Mouse (Mus musculus) intestine, embryonic 14.5 days (tissue): ENCODE data around the gene Astn2. TPM values are rescaled to one million over a fixed set of nuclear protein-coding genes. Genes with fewer than 3 reads are reported as not detected.

Source experiments
- ATAC-seq: fragments of 200-750 bp; cut with Nextera tagmentation; replicated peaks from 2 replicates; pipeline ENCODE4 v1.8.0; 2017; ENCODE audit warnings: low read depth, moderate number of reproducible peaks, moderate TSS enrichment, moderate library complexity; ENCODE audit not compliant: low FRiP score, low TSS enrichment
- DNase-seq: peaks from one replicate; pipeline ENCODE4 v3.0.0-alpha.2; 2018; ENCODE audit warnings: low spot score
- H3K27ac ChIP-seq: fragments of 300-500 bp; sonication (generic); 2 replicates; pipeline ENCODE4 v1.5.1; 2014; ENCODE audit warnings: low read depth, mild to moderate bottlenecking, control low read depth
- H3K27me3 ChIP-seq: fragments of 300-500 bp; sonication (generic); replicated peaks from 2 replicates; pipeline ENCODE4 v1.6.1; 2014; ENCODE audit warnings: low read length, control low read depth; ENCODE audit not compliant: control insufficient read depth, insufficient read depth
- H3K36me3 ChIP-seq: fragments of 300-500 bp; sonication (generic); 2 replicates; pipeline ENCODE4 v1.6.1; 2014; ENCODE audit warnings: low read length, control low read depth; ENCODE audit not compliant: control insufficient read depth, insufficient read depth
- H3K4me1 ChIP-seq: fragments of 300-500 bp; sonication (generic); replicated peaks from 2 replicates; pipeline ENCODE4 v1.6.1; 2014; ENCODE audit warnings: low read length, control low read depth, mixed read lengths; ENCODE audit not compliant: control insufficient read depth, insufficient read depth
- H3K4me2 ChIP-seq: fragments of 300-500 bp; sonication (generic); 2 replicates; pipeline ENCODE4 v1.6.1; 2014; ENCODE audit warnings: low read length
- H3K4me3 ChIP-seq: fragments of 300-500 bp; sonication (generic); 2 replicates; pipeline ENCODE4 v1.5.1; 2014; ENCODE audit warnings: low read depth, low read length, control low read depth, mixed read lengths
- H3K9ac ChIP-seq: fragments of 300-500 bp; sonication (generic); 2 replicates; pipeline ENCODE4 v1.6.1; 2014; ENCODE audit warnings: mild to moderate bottlenecking, low read length
- H3K9me3 ChIP-seq: fragments of 300-500 bp; sonication (generic); 2 replicates; pipeline ENCODE4 v1.6.1; 2016; ENCODE audit warnings: low read length, control low read depth; ENCODE audit not compliant: control insufficient read depth
- WGBS: fragments of 180-500 bp; shearing (Covaris S2); extraction: QIAGEN DNeasy Blood & Tissue Kit; methylation state at CpG from one replicate; pipeline ENCODE4 v1.1.7; 2014; 5-methylcytosine and 5-hydroxymethylcytosine counted together
- polyA plus RNA-seq: library from polyadenylated mRNA; unstranded; fragments of >200 nt; fragmentation: Nextera tagmentation; extraction: Ambion mirVana; gene quantifications from 2 replicates; pipeline ENCODE4 v1.2.1, GENCODE M21; 2014

Gene Astn2
- polyA plus RNA-seq, 1 experiment from 2014 or later = 0.96 TPM

- no peak for ATAC-seq
These were observed 233.6 kb downstream of the Astn2 start for GRCm38 (mm10) chr4:66170787-66171186.

GRCm38 (mm10) chr4:66169485-66169884 is 234.9 kb downstream of the Astn2 start:
- H3K27ac ChIP-seq = no peak overlapping the region
- H3K36me3 ChIP-seq = no peaks in the 10 kb centered on the region
- H3K27me3 ChIP-seq = no peaks in the 10 kb centered on the region
- H3K4me1 ChIP-seq = no peaks in the 10 kb centered on the region
- no peak for ATAC-seq
- H3K4me3 ChIP-seq = no peak overlapping the region
- H3K4me2 ChIP-seq = no peak overlapping the region
- 34% methylated on average over 2 of the region's 2 CpGs for WGBS
- DNase-seq = no peak
- no peaks in the 10 kb centered on the region for H3K9me3 ChIP-seq
- no peak overlapping the region for H3K9ac ChIP-seq

More at GRCm38 (mm10) chr4:66170787-66171186, 233.6 kb downstream of the Astn2 start:
- Histone ChIP-seq H3K27me3 (no peaks in the 10 kb centered on the region), H3K4me1 (no peaks in the 10 kb centered on the region), H3K9ac (no peak overlapping the region), H3K9me3 (no peaks in the 10 kb centered on the region), H3K36me3 (no peaks in the 10 kb centered on the region), H3K27ac (no peak overlapping the region), H3K4me3 (no peak overlapping the region), H3K4me2 (no peak overlapping the region)
- 91% methylated on average over 3 of the region's 3 CpGs for WGBS
- no peak for DNase-seq

- Histone ChIP-seq H3K9me3 (no peaks in the 10 kb centered on the region), H3K9ac (no peak overlapping the region), H3K27ac (no peak overlapping the region), H3K4me2 (no peak overlapping the region), H3K27me3 (no peaks in the 10 kb centered on the region), H3K4me1 (no peaks in the 10 kb centered on the region), H3K36me3 (no peaks in the 10 kb centered on the region), H3K4me3 (no peak overlapping the region)
- DNase-seq (no peak), ATAC-seq (no peak)
- 86% methylated on average over 3 of the region's 3 CpGs for WGBS
These were observed 245.7 kb downstream of the Astn2 start for GRCm38 (mm10) chr4:66158714-66159113.

- H3K4me3 ChIP-seq = no peak overlapping the region
- no peak overlapping the region for H3K4me2 ChIP-seq
- ATAC-seq = no peak
- H3K9ac ChIP-seq = no peak overlapping the region
- H3K27ac ChIP-seq = no peak overlapping the region
- no peaks in the 10 kb centered on the region for H3K9me3 ChIP-seq
- DNase-seq = no peak
- no peaks in the 10 kb centered on the region for H3K4me1 ChIP-seq
- no peaks in the 10 kb centered on the region for H3K36me3 ChIP-seq
- no peaks in the 10 kb centered on the region for H3K27me3 ChIP-seq
- WGBS = 46% methylated on average over 3 of the region's 3 CpGs
These were observed 246.8 kb downstream of the Astn2 start for GRCm38 (mm10) chr4:66157439-66158113.

GRCm38 (mm10) chr4:66146546-66146945 is 257.9 kb downstream of the Astn2 start:
- Histone ChIP-seq H3K9ac (no peak overlapping the region), H3K27me3 (no peaks in the 10 kb centered on the region), H3K36me3 (no peaks in the 10 kb centered on the region), H3K4me2 (no peak overlapping the region), H3K27ac (no peak overlapping the region), H3K4me3 (no peak overlapping the region), H3K9me3 (no peaks in the 10 kb centered on the region), H3K4me1 (no peaks in the 10 kb centered on the region)
- ATAC-seq = no peak
- no peak for DNase-seq
- WGBS = 89% methylated on average over 5 of the region's 5 CpGs

- H3K27me3 ChIP-seq = no peaks in the 10 kb centered on the region
- no peak overlapping the region for H3K4me3 ChIP-seq
- H3K4me1 ChIP-seq = no peaks in the 10 kb centered on the region
- no peak overlapping the region for H3K4me2 ChIP-seq
- ATAC-seq (no peak), DNase-seq (no peak)
- H3K27ac ChIP-seq = no peak overlapping the region
- WGBS = 91% methylated on average over 3 of the region's 3 CpGs
- no peak overlapping the region for H3K9ac ChIP-seq
- H3K36me3 ChIP-seq = no peaks in the 10 kb centered on the region
- no peaks in the 10 kb centered on the region for H3K9me3 ChIP-seq
These were observed 278.2 kb downstream of the Astn2 start for GRCm38 (mm10) chr4:66126181-66126580.

- 82% methylated on average over 7 of the region's 7 CpGs for WGBS
These were observed 281.5 kb downstream of the Astn2 start for GRCm38 (mm10) chr4:66122766-66123358.

GRCm38 (mm10) chr4:66114243-66114642 is 290.2 kb downstream of the Astn2 start:
- no peak overlapping the region for H3K9ac ChIP-seq
- H3K4me2 ChIP-seq = no peak overlapping the region
- no peak for DNase-seq
- H3K27ac ChIP-seq = no peak overlapping the region
- H3K36me3 ChIP-seq = no peaks in the 10 kb centered on the region
- WGBS = 90% methylated on average over 2 of the region's 2 CpGs
- H3K9me3 ChIP-seq = no peaks in the 10 kb centered on the region
- H3K4me3 ChIP-seq = no peak overlapping the region
- H3K4me1 ChIP-seq = no peaks in the 10 kb centered on the region
- no peak for ATAC-seq
- H3K27me3 ChIP-seq = no peaks in the 10 kb centered on the region

More at GRCm38 (mm10) chr4:66122766-66123358, 281.5 kb downstream of the Astn2 start:
- DNase-seq = no peak
- no peaks in the 10 kb centered on the region for H3K36me3 ChIP-seq
- no peaks in the 10 kb centered on the region for H3K27me3 ChIP-seq
- H3K9ac ChIP-seq = no peak overlapping the region
- H3K9me3 ChIP-seq = no peaks in the 10 kb centered on the region
- no peaks in the 10 kb centered on the region for H3K4me1 ChIP-seq
- no peak overlapping the region for H3K4me2 ChIP-seq
- ATAC-seq = no peak
- H3K27ac ChIP-seq = no peak overlapping the region
- no peak overlapping the region for H3K4me3 ChIP-seq

GRCm38 (mm10) chr4:66102037-66102436 is 302.4 kb downstream of the Astn2 start:
- DNase-seq (no peak), ATAC-seq (no peak)
- WGBS = 65% methylated on average over 5 of the region's 5 CpGs
- Histone ChIP-seq H3K9me3 (no peaks in the 10 kb centered on the region), H3K4me3 (no peak overlapping the region), H3K27ac (no peak overlapping the region), H3K36me3 (no peaks in the 10 kb centered on the region), H3K4me1 (no peaks in the 10 kb centered on the region), H3K27me3 (no peaks in the 10 kb centered on the region), H3K9ac (no peak overlapping the region), H3K4me2 (no peak overlapping the region)
